Mouse (Mus musculus) lung, postnatal 36 days (tissue): Measurements from ENCODE around the gene B4galnt2.
A peak's percentile ranks its signal among the peaks of the same experiment; 100 is the strongest.
"Not testable (repeated sequence)": the region's sequence is repeated elsewhere in the genome, so short reads cannot be mapped to it uniquely, and the experiment has no call there.

Experiments
- DNase-seq: peaks from one replicate; pipeline ENCODE4 v3.0.0; 2022; ENCODE audit warnings: mixed read lengths

The B4galnt2 gene

DNA sequence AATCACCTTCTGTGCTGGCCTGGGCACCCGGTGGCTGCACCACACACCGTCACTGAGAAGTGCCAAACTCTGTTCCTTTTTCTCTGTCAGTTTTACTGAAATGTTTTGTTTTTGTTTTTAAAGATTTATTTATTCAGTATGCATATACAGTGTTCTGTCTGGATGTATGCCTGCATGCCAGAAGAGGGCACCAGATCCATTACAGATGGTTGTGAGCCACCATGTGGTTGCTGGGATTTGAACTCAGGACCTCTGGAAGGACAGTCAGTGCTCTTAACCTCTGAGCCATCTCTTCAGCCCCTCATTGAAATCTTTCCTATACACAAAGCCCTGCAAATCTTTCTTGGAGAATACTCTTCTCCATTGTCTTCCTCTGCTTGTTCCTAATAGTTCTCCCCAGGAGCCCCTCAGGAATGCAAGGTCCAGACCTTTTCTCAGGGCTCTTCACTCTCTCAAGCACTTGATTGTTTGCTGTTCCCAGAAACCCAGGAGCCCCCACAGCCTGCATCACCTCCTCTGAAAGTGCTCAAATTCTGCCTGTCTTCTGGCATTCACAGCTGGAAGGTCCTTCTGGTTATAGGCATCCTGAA is 24.1 kb downstream of the B4galnt2 start:
- DNase-seq: no peak

DNA sequence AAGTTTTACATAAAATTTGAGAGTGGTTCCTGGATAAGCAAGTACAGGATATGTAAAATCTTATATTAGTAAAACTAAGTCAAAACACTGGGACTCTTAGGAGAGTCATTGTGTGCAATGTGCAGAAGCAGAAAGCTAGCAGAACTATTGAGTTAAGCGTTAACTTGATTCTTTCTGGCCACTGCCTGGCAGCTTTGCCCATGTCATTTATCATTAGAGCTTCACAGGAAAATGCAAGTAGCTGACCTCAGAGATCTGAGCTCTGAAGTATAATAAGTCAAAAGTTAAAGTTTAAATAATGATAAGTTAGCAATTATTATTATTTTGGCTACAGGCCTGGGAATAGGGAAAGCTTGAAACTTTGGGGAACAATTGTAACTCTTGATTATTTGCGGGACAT is 34.8 kb downstream of the B4galnt2 start:
- DNase-seq: not testable (repeated sequence)

DNA sequence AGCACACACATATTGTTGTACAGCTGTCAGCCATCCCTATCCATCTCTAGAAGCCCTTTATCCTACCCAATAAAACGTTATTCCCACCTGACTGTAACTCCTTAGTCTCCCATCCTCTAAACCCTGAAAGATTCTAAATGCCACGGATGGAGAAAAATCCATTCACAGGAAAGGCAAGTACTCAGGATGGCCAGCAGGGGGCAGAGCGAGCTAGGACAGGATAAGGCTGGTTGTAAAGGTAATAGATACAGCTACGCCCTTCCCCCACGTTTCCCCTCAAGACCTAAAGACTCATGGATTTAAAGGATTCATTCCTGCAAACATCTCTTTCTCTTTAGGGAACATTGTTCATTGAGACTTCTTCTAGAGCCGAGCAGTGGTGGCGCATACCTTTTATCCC is 38.4 kb downstream of the B4galnt2 start:
- DNase-seq: peak; percentile 57

GRCm38 (mm10) chr11:95875804-95876203 is 38.9 kb downstream of the B4galnt2 start:
- no peak for DNase-seq

GRCm38 (mm10) chr11:95869918-95870470 is 44.7 kb downstream of the B4galnt2 start:
- DNase-seq: peak; percentile 26

DNA sequence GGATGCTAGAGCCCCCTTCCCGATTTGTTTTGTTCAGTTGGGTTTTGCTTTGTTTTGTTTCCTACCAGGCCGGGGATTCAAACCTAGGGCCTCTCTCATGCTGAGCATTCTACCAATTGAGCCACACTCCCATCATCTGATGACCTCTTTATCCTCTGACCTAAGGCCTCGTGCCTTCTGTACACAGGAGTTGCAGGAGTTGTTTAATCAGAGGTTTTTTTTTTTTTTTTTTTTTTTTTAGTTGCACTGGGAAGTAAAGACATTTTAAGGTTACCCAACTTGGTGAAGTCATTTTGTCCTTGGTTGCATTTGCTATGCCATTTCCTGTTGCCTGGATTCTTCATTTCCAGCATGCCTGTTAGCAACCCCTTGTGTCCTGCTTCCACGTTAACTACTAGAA is 45.2 kb downstream of the B4galnt2 start:
- DNase-seq: no peak

- no peak for DNase-seq
Measured at GRCm38 (mm10) chr11:95861397-95861796, 53.3 kb downstream of the B4galnt2 start.

DNA sequence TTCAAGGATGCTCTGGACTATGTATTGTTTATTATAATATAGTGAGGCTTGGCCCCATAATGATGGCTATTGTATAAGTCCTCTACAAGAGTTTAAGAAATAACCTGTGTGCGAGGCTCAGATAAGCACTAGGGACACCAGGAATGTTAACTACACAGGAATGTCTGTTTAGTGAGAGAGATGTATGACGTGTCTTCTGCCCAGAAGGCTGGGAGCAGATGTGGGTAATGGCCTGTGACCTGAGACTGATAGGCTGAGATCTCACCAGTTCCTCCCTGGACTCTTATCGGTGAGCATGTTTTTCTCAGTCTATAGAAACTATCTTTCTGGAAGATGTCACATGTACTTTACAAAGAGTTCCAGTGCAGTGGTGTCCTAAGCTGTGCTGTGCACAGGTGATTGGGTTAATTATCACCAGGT is 54.6 kb downstream of the B4galnt2 start:
- no peak for DNase-seq

DNA sequence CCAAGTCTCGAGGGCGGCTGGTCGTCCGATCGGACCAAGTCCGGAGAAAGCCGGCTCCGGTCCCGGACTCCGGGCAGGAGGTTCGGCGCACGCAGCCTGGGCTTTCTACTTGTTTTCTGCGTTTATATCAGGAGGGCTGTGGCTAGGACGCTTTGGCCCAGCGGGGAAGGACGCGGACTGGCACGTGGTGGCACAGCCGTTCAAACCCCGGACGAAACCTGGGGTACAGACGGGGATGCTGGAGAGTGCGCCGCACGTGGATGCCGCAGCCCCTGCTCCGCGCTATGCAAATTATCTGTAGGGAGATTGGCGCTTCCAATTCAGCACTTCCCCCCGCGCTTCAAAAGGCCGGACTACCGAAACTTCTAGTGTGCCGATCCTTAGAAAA is 55.2 kb downstream of the B4galnt2 start:
- peak; percentile 68 for DNase-seq

DNA sequence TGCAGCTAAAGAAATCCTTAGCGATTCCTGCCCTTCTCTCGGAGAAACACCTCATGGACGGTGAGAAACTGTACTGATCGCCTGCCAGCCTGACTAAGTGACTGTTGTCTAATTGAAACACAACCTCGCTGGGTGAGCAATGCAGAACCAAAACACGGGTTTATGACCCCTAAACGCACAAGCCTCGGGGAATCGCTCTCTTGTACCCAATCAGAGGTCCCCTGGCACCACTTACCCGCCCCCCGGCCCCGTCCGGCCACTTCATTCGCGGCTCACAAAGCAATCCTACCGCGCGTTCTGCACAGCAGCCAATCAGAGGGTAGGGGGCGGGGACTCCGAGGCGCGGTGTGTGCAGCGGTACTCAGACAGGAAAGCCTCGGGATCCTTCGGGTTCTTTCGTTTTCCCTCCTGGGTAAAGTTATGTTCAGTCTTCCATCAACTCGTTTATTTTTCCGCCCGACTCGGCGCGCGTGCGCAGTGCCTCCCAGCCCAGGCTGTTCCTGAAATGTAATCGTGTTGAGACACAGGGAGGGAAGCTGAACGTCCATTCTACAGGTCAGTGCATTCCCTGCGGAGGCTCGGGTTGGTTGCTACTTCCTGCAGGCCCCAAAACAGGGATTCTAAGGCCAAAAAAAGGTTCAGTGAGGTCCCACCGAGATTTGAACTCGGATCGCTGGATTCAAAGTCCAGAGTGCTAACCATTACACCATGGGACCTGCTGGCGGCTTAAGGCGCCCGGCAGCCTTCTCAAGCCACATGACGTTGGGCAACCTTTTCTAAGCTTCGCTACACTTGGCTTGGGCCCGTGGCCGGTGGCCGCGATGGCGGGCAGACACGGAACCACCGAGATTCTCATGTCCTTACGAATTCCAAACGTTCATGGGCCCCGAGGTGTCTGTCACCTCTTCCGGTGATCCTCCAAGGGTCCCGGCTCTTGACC is 55.9 kb downstream of the B4galnt2 start:
- DNase-seq: peak; percentile 99

- DNase-seq: no peak
Measured at GRCm38 (mm10) chr11:95857716-95858527, 56.8 kb downstream of the B4galnt2 start.

DNA sequence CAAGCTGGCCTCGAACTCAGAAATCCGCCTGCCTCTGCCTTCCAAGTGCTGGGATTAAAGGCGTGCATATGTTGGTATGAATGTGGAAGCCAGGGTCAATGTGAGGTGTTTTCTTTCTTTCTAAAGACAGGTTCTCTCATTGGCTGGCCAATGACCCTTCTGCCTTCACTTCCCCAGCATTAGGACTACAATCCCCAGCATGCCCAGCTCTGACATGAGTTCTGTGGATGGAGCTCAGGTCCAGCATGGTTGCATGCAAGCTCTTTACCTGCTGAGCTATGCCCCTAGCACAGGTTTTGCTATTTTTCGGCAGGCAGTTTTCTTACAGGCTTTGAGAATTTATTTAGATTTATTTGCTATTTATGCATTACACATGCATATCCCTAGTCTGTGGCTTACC is 57.4 kb downstream of the B4galnt2 start:
- DNase-seq: no peak

- DNase-seq: peak; percentile 93
Measured at GRCm38 (mm10) chr11:95853684-95854083, 61.0 kb downstream of the B4galnt2 start.

- peak; percentile 60 for DNase-seq
Measured at GRCm38 (mm10) chr11:95850898-95851297, 63.8 kb downstream of the B4galnt2 start.

DNA sequence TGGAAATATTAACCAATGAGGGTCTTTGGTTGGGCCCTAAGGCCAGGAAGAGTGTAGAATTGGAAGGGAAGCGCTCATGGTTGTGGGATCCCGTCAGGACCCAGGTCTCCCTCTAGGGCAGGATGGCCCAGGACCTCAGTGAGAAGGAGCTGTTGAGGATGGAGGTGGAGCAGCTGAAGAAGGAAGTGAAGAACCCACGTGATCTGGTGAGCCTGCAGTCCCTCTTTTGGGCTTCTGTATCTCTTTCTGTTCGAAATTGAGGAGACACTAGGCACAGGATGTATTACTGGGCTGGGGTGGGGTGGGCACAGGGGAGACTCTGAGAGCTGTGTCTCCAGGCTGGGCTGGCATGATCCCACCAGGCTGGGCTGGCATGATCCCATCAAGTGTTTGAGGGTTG is 69.8 kb downstream of the B4galnt2 start:
- DNase-seq: no peak

DNA sequence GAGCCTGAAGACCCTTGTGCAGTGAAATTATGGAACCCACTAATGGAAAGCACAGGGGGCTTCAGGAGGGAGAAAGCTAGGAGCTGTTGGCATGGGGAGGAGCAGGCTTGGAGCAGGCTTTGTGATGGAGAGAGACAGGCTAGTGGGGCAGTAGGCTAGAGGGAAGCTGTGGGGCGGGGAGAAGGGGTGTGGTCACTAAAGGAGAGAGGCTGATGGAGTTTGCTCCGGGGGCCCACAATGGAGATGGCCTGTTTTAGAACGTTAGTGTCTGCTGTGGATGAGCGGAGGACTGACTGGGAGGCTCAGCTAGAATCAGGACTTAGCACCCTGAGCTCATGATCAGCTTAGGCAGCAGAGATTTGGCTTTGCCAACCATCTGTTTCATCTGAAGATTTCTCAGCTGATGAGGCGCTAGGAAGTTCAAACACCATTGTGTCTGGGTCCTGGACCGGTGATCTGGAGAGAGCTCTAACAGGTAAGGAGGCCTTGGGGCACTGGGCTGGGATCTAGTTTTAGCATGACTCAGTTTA is 71.2 kb downstream of the B4galnt2 start:
- DNase-seq: peak; percentile 68

DNA sequence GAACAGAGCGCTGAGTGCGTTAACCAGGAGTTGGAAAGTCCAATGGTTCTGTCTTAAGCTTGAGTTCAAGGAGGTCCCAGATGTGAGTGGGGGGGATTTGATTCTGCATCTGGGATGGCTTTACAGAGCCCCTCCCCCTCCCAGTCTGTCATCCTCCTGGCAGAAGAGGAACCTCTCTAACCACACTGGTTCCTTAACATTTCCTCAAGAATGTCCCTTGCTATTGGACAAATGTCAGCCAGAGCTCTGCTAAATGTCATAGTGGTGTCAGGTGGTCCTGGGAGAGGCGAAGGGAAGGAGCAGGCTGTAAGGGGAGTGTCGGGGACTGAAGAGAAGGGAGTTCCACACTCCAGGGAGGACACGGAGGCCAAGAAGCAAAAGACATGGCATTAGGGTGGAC is 71.7 kb downstream of the B4galnt2 start:
- peak; percentile 62 for DNase-seq

- peak; percentile 83 for DNase-seq
Measured at GRCm38 (mm10) chr11:95842074-95842681, 72.5 kb downstream of the B4galnt2 start, which contains the start of gene Abi3. Gene Abi3 (minus strand): TSS chr11:95842476.

GRCm38 (mm10) chr11:95841498-95841830 is 73.2 kb downstream of the B4galnt2 start:
- DNase-seq: no peak

DNA sequence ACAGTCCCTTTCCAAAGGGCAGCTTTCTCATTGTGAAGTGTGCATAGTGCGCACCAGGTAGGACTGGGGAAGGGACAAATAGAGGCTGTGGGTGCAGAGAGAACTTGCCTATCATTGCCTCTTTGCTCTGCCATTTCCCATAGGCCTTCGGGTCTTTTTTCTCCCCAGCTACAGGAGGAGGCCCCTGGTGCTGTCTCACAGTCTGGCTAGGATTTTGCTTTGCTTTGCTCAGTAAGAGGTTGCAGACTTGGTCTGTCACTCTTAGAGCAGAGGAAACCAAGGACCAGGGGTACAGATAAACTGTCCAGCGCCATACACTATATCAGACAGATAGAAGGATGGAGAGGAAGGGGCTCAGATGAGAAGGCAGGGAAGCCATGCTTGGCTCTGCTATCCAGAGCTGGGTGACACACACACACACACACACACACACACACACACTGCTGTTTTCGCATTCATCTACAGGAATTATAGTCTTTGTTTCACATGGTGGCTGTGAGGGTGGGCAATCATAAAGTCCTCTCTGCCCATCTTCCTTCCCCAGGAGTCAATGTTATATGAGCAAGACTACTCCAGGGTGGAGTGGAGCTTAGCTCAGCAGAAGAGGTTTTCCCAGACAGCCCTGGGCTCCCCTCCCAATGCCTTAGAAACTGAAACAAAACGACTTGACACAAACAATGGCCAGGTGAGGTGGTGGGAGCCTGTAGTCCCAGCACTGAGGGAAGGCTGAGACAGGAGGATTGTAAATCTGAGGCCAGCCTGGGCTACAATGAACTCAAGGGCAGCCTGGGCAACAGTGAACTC is 73.8 kb downstream of the B4galnt2 start:
- DNase-seq: no peak
